Comparison of ENCODE assay signal across 1 mouse cellular context in genomic region chr7:144553237-144554122, GRCm38 (mm10).
TF ChIP-seq lines count a peak whose summit lies in the region.

Ppfia1 (minus strand) TSS chr7:144553729.

TF ChIP-seq in CH12.LX, 34 proteins besides CTCF, POLR2A, EP300 and RAD21 (continued from another document):
- TF ChIP-seq JUND (conservative IDR thresholded peaks at IDR 0.05; ENCODE audit: low read depth, low read length) = no peak
- TF ChIP-seq SIN3A (IDR thresholded peaks at IDR 0.05; ENCODE audit: low read length) = peak; percentile 52
- no peak for TF ChIP-seq ZC3H11A (IDR thresholded peaks at IDR 0.05; ENCODE audit: low read depth, low read length)
- TF ChIP-seq SMC3 (IDR thresholded peaks at IDR 0.05; ENCODE audit: low read depth, low read length) = no peak
